Comparison of ENCODE assay signal across 8 mouse cellular contexts in the genomic region with DNA sequence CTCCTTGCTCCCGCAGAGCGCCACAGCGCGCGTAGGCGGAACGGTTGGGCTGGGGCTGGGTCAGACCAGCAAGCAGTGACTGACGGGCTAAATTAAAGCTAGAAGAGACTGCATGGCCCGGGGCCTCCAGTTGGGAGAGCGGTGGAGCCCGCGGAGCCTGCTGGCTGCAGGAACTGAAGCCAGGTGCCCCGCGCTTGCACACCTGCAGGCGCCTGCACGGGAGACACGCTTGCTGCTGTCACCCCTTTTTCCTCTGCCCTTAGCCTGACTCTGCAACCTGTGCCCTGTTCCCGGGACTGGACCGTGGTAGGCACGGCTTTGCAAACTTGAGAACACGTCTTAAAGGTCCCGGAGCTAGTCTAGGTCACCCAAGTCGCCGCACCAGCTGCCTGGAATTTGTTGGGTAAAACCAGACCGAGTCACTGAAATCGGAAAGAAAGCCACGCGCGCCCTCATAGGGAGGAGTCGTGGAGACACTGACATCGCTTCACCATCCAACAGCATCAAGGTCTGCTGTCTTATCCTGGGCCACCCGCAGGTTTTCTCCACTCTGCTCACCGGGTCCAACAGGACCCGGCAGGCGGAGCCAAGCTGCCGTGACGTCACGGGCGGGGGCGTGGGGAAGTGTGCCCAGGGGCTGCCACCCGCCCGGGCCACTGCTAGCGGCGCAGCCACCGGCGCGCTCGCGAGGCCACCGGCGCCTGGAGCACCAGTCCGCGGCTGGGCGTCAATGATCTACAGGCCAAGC. TPM values are rescaled to one million over a fixed set of nuclear protein-coding genes. Genes with fewer than 3 reads are reported as not detected.
A peak's percentile ranks its signal among the peaks of the same experiment; 100 is the strongest.
DNase-seq lines count a peak whose midpoint lies in the region; ATAC-seq lines count a peak whose summit lies in the region.

A gene (plus strand): TSS at position 671 of the 748 bp plus-strand sequence.

- peak within 1 kb of the TSS; percentile 62 for H3K9ac ChIP-seq in heart, embryonic 11.5 days (ENCODE audit: low read depth, low read length)
- peak within 1 kb of the TSS; percentile 36 for H3K9ac ChIP-seq in kidney, embryonic 14.5 days (ENCODE audit: low read depth, low read length)
- no peak within 1 kb of the TSS; the same call in 1 of the 2 replicates for H3K9ac ChIP-seq in liver, embryonic 11.5 days (ENCODE audit: low read depth, low read length)
- peak within 1 kb of the TSS; percentile 19; the same call in 1 of the 2 replicates for H3K9ac ChIP-seq in stomach, embryonic 15.5 days

- DNase-seq in urinary bladder, adult 18-20 months (ENCODE audit: low spot score in 2 of 2): peak; percentile 10 to 53
- DNase-seq in urinary bladder, postnatal 10 days (ENCODE audit: low spot score): no peak
- DNase-seq in embryonic facial prominence, embryonic 10.5 days (ENCODE audit: low spot score): peak; percentile 82
- peak; percentile 66 for DNase-seq in liver, embryonic 11.5 days (ENCODE audit: low spot score)
- peak; percentile 76 for DNase-seq in naive thymus-derived CD4-positive, alpha-beta T cell, adult 2 months (ENCODE audit: low read depth)

- H3K4me1 ChIP-seq in embryonic facial prominence, embryonic 10.5 days: peaks cover 44% of the 10 kb centered on the region
- peaks cover 12% of the 10 kb centered on the region; the same call in 1 of the 2 replicates for H3K4me1 ChIP-seq in heart, embryonic 11.5 days (ENCODE audit: control insufficient read depth, insufficient read depth, low read length)
- H3K4me1 ChIP-seq in kidney, embryonic 14.5 days (ENCODE audit: control insufficient read depth, insufficient read depth, low read length): peaks cover 24% of the 10 kb centered on the region
- peaks cover 10% of the 10 kb centered on the region; the same call in 1 of the 2 replicates for H3K4me1 ChIP-seq in liver, embryonic 11.5 days (replicated peaks; ENCODE audit: control insufficient read depth, insufficient read depth, low read length)
- H3K4me1 ChIP-seq in stomach, embryonic 15.5 days: peaks cover 24% of the 10 kb centered on the region; the same call in 1 of the 2 replicates

- peak within 1 kb of the TSS; percentile 98 for H3K4me2 ChIP-seq in heart, embryonic 11.5 days
- peak within 1 kb of the TSS; percentile 95 for H3K4me2 ChIP-seq in kidney, embryonic 14.5 days (replicated peaks; ENCODE audit: low read depth, low read length)
- peak within 1 kb of the TSS; percentile 66 for H3K4me2 ChIP-seq in liver, embryonic 11.5 days
- H3K4me2 ChIP-seq in stomach, embryonic 15.5 days: peak within 1 kb of the TSS; percentile 82

- no peaks in the 10 kb centered on the region for H3K9me3 ChIP-seq in embryonic facial prominence, embryonic 10.5 days
- H3K9me3 ChIP-seq in heart, embryonic 11.5 days (replicated peaks; ENCODE audit: control insufficient read depth, low read length): no peaks in the 10 kb centered on the region
- no peaks in the 10 kb centered on the region for H3K9me3 ChIP-seq in kidney, embryonic 14.5 days (ENCODE audit: control insufficient read depth, low read length)
- no peaks in the 10 kb centered on the region for H3K9me3 ChIP-seq in liver, embryonic 11.5 days (ENCODE audit: control insufficient read depth, low read length)
- H3K9me3 ChIP-seq in stomach, embryonic 15.5 days: no peaks in the 10 kb centered on the region

- no peak within 1 kb of the TSS; the same call in 1 of the 2 replicates for H3K27ac ChIP-seq in embryonic facial prominence, embryonic 10.5 days (replicated peaks)
- no peak within 1 kb of the TSS for H3K27ac ChIP-seq in heart, embryonic 11.5 days (ENCODE audit: low read depth, low read length)
- no peak within 1 kb of the TSS for H3K27ac ChIP-seq in kidney, embryonic 14.5 days (ENCODE audit: low read depth, low read length)
- H3K27ac ChIP-seq in liver, embryonic 11.5 days (ENCODE audit: low read depth, low read length): no peak within 1 kb of the TSS
- H3K27ac ChIP-seq in stomach, embryonic 15.5 days: no peak within 1 kb of the TSS

- under 1% methylated on average over 54 of the region's 54 CpGs for WGBS in embryonic facial prominence, embryonic 10.5 days
- WGBS in heart, embryonic 11.5 days (ENCODE audit: insufficient replicate concordance): 1% methylated on average over 54 of the region's 54 CpGs
- under 1% methylated on average over 54 of the region's 54 CpGs for WGBS in kidney, embryonic 14.5 days
- WGBS in liver, embryonic 11.5 days: 2% methylated on average over 54 of the region's 54 CpGs
- under 1% methylated on average over 53 of the region's 54 CpGs for WGBS in stomach, embryonic 15.5 days

- no peak for ATAC-seq in heart, embryonic 11.5 days (replicated peaks; ENCODE audit: insufficient number of reproducible peaks, low FRiP score, low TSS enrichment)
- ATAC-seq in kidney, embryonic 14.5 days (ENCODE audit: low FRiP score, low TSS enrichment): peak; percentile 76
- ATAC-seq in liver, embryonic 11.5 days (replicated peaks; ENCODE audit: low FRiP score): peak; percentile 39
- peak; percentile 43 for ATAC-seq in stomach, embryonic 15.5 days (ENCODE audit: insufficient read depth, low FRiP score, low read depth)

- H3K36me3 ChIP-seq in embryonic facial prominence, embryonic 10.5 days (replicated peaks): no peaks in the 10 kb centered on the region
- no peaks in the 10 kb centered on the region for H3K36me3 ChIP-seq in heart, embryonic 11.5 days (ENCODE audit: control insufficient read depth, insufficient read depth, low read length)
- no peaks in the 10 kb centered on the region for H3K36me3 ChIP-seq in kidney, embryonic 14.5 days (ENCODE audit: control insufficient read depth, insufficient read depth, low read length)
- H3K36me3 ChIP-seq in liver, embryonic 11.5 days (ENCODE audit: control insufficient read depth, insufficient read depth, low read length): no peaks in the 10 kb centered on the region
- no peaks in the 10 kb centered on the region for H3K36me3 ChIP-seq in stomach, embryonic 15.5 days

- peak within 1 kb of the TSS; percentile 67 for H3K4me3 ChIP-seq in embryonic facial prominence, embryonic 10.5 days
- H3K4me3 ChIP-seq in heart, embryonic 11.5 days (ENCODE audit: low read depth, low read length): peak within 1 kb of the TSS; percentile 52
- H3K4me3 ChIP-seq in kidney, embryonic 14.5 days (ENCODE audit: low read length): peak within 1 kb of the TSS; percentile 45
- H3K4me3 ChIP-seq in liver, embryonic 11.5 days (ENCODE audit: low read depth, low read length): peak within 1 kb of the TSS; percentile 38
- H3K4me3 ChIP-seq in stomach, embryonic 15.5 days (replicated peaks): peak within 1 kb of the TSS; percentile 44

- peaks cover 71% of the 10 kb centered on the region for H3K27me3 ChIP-seq in embryonic facial prominence, embryonic 10.5 days (replicated peaks; ENCODE audit: low read depth, poor library complexity, severe bottlenecking)
- peaks cover 44% of the 10 kb centered on the region for H3K27me3 ChIP-seq in heart, embryonic 11.5 days (ENCODE audit: control insufficient read depth, insufficient read depth, low read length)
- peaks cover 27% of the 10 kb centered on the region for H3K27me3 ChIP-seq in kidney, embryonic 14.5 days (ENCODE audit: control insufficient read depth, insufficient read depth, low read length)
- peaks cover 39% of the 10 kb centered on the region for H3K27me3 ChIP-seq in liver, embryonic 11.5 days (replicated peaks; ENCODE audit: control insufficient read depth, insufficient read depth, low read length)
- peaks cover 34% of the 10 kb centered on the region for H3K27me3 ChIP-seq in stomach, embryonic 15.5 days (replicated peaks)

RNA-seq across cellular contexts. Expression of the gene that starts here (rescaled TPM):
- polyA plus RNA-seq in embryonic facial prominence, embryonic 10.5 days (2016; fragmentation: Nextera tagmentation; extraction: Ambion mirVana): 2.1 and 4.2 TPM in 2 replicates
- polyA plus RNA-seq in heart, embryonic 11.5 days (2014; fragmentation: Nextera tagmentation; extraction: Ambion mirVana): 0.79 and 1.0 TPM in 2 replicates
- polyA plus RNA-seq in kidney, embryonic 14.5 days (2014; fragmentation: Nextera tagmentation; extraction: Ambion mirVana): 0.28 and 0.33 TPM in 2 replicates
- polyA plus RNA-seq in liver, embryonic 11.5 days (2014; fragmentation: Nextera tagmentation; extraction: Ambion mirVana): 2.2 and 2.7 TPM in 2 replicates
- polyA plus RNA-seq in stomach, embryonic 15.5 days (2015; fragmentation: Nextera tagmentation; extraction: Ambion mirVana): 1.7 and 1.9 TPM in 2 replicates

Comparison
In these comparisons a context has a peak if more than half of its experiments do, and no peak if none do; other contexts are left out.
1. Peak in ATAC-seq, H3K4me3 ChIP-seq, H3K9ac ChIP-seq and H3K4me2 ChIP-seq in kidney, embryonic 14.5 days; RNA of the gene not detected or under 1 TPM.